Mouse (Mus musculus) midbrain, postnatal 0 days (tissue): ENCODE measurements around the gene Shox2. TPM values are rescaled to one million over a fixed set of nuclear protein-coding genes. Genes with fewer than 3 reads are reported as not detected.

Experiments
- ATAC-seq: fragments of 200-750 bp; cut with Nextera tagmentation; 2 replicates; pipeline ENCODE4 v1.8.0; 2017; ENCODE audit warnings: moderate number of reproducible peaks, mild to moderate bottlenecking, moderate TSS enrichment, moderate library complexity; ENCODE audit not compliant: low FRiP score
- DNase-seq: peaks from one replicate; pipeline ENCODE4 v3.0.0-alpha.2; 2015; ENCODE audit warnings: low spot score
- H3K27ac ChIP-seq: fragments of 300-500 bp; sonication (generic); 2 replicates; pipeline ENCODE4 v1.5.1; 2014; ENCODE audit warnings: low read depth, mild to moderate bottlenecking, low read length, mixed read lengths
- H3K27me3 ChIP-seq: fragments of 300-500 bp; sonication (generic); 2 replicates; pipeline ENCODE4 v1.6.1; 2014; ENCODE audit warnings: low read length, control low read depth, mixed read lengths; ENCODE audit not compliant: insufficient read depth
- H3K36me3 ChIP-seq: fragments of 300-500 bp; sonication (generic); 2 replicates; pipeline ENCODE4 v1.6.1; 2014; ENCODE audit warnings: low read length, control low read depth, mixed read lengths; ENCODE audit not compliant: insufficient read depth
- H3K4me1 ChIP-seq: fragments of 300-500 bp; sonication (generic); 2 replicates; pipeline ENCODE4 v1.6.1; 2014; ENCODE audit warnings: mild to moderate bottlenecking, control low read depth, antibody characterized with exemption, low read length, mixed read lengths; ENCODE audit not compliant: insufficient read depth
- H3K4me2 ChIP-seq: fragments of 300-500 bp; sonication (generic); 2 replicates; pipeline ENCODE4 v1.6.1; 2014; ENCODE audit warnings: low read depth, mild to moderate bottlenecking, low read length, mixed read lengths; ENCODE audit not compliant: poor library complexity, severe bottlenecking
- H3K4me3 ChIP-seq: fragments of 300-500 bp; sonication (generic); 2 replicates; pipeline ENCODE4 v1.5.1; 2014; ENCODE audit warnings: low read depth, mild to moderate bottlenecking, low read length, moderate library complexity
- H3K9ac ChIP-seq: fragments of 300-500 bp; sonication (generic); replicated peaks from 2 replicates; pipeline ENCODE4 v1.6.1; 2014; ENCODE audit warnings: mild to moderate bottlenecking, low read length, moderate library complexity, mixed read lengths; ENCODE audit not compliant: poor library complexity, severe bottlenecking
- H3K9me3 ChIP-seq: fragments of 300-500 bp; sonication (generic); 2 replicates; pipeline ENCODE4 v1.6.1; 2016; ENCODE audit warnings: low read length, control low read depth
- CTCF ChIP-seq: IDR thresholded peaks from 2 replicates; pipeline ENCODE4 v1.5.1; 2016; ENCODE audit warnings: antibody characterized with exemption, mild to moderate bottlenecking
- WGBS: fragments of 180-500 bp; shearing (Covaris S2); extraction: QIAGEN DNeasy Blood & Tissue Kit; methylation state at CpG from one replicate; pipeline ENCODE4 v1.1.7; 2014; 5-methylcytosine and 5-hydroxymethylcytosine counted together
- polyA plus RNA-seq: library from polyadenylated mRNA; unstranded; fragments of >200 nt; fragmentation: Nextera tagmentation; extraction: Ambion mirVana; gene quantifications from 2 replicates; pipeline ENCODE4 v1.2.1, GENCODE M21; 2015
- total RNA-seq: library from RNA; depleted of rRNA; stranded (reverse); fragments of >200 nt; gene quantifications from 2 replicates; pipeline ENCODE4 v1.2.3, GENCODE M21; 2014; rRNA removed

The Shox2 gene
- total RNA-seq (82.2 and 96.6 TPM in 2 replicates), polyA plus RNA-seq (55.0 and 61.1 TPM in 2 replicates)

- Histone ChIP-seq H3K9me3 (no peaks in the 10 kb centered on the region), H3K27ac (peak within 1 kb of the TSS; percentile 48), H3K4me3 (peak within 1 kb of the TSS; percentile 54), H3K9ac (peak within 1 kb of the TSS; percentile 60), H3K27me3 (peaks cover 14% of the 10 kb centered on the region; the same call in 1 of the 2 replicates), H3K36me3 (no peaks in the 10 kb centered on the region), H3K4me1 (no peaks in the 10 kb centered on the region), H3K4me2 (peak within 1 kb of the TSS; percentile 54)
- 0 out of 2 replicates have a peak, but pooled peaks have one; percentile 4 for ATAC-seq
- under 1% methylated on average over 14 of the region's 15 CpGs for WGBS
- TF ChIP-seq CTCF: no peak
- DNase-seq: no peak
These were observed at the start of gene Shox2 for GRCm38 (mm10) chr3:66981706-66982105. TSS of gene Shox2 (minus strand) at chr3:66981771.

DNA sequence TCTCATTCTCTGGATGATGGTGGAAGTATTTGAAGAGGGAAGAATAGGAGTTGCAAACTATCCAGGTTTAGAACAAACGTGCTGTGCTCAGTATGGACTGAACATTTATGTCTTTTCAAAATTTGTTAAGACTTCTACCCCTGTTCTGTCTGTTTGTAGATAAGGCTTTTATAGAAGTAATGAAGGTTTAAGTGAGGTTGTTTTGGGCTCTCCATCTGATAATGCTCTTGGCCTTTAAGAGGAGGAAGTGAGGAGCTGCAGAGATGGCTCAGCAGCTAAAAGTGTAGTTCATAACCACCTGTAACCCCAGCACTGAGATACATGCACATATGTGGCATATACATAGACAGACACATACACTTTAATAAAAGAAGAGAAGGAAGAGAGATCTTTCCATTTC, 15.2 kb upstream of the Shox2 start:
- 93% methylated on average over 1 of the region's 1 CpGs for whole genome bisulfite sequencing
- ATAC-seq: no peak
- no peak for TF ChIP-seq CTCF

DNA sequence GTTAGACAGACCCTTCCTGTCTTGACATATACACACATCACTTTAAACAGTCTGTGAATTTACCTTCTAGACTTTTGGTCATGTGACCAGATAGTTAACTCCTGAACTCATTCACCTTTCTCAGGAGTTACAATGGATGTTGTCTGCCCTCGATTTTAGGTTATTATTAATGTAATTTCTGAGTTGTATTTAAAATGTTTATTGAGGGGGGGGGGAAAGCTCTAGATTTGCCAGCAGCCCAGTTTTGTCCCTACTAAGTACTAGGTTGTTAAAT, 4.7 kb upstream of the Shox2 start:
- Histone ChIP-seq H3K27me3 (peaks cover 11% of the 10 kb centered on the region; the same call in 1 of the 2 replicates), H3K36me3 (no peaks in the 10 kb centered on the region), H3K27ac (no peak overlapping the region), H3K9me3 (no peaks in the 10 kb centered on the region), H3K4me3 (peak overlapping the region; percentile 93), H3K4me2 (peak overlapping the region; percentile 89), H3K4me1 (no peaks in the 10 kb centered on the region), H3K9ac (peak overlapping the region; percentile 77)
- 6% methylated on average over 1 of the region's 1 CpGs for WGBS
- DNase-seq (no peak), ATAC-seq (no peak)
- no peak for TF ChIP-seq CTCF

More for the DNA sequence above, 15.2 kb upstream of the Shox2 start:
- Histone ChIP-seq H3K27me3 (no peaks in the 10 kb centered on the region), H3K4me2 (no peak overlapping the region), H3K4me1 (no peaks in the 10 kb centered on the region), H3K4me3 (no peak overlapping the region), H3K9ac (no peak overlapping the region), H3K27ac (no peak overlapping the region), H3K9me3 (no peaks in the 10 kb centered on the region), H3K36me3 (0 out of 2 replicates have a peak, but pooled peaks cover 5% of the 10 kb centered on the region)
- no peak for DNase-seq

DNA sequence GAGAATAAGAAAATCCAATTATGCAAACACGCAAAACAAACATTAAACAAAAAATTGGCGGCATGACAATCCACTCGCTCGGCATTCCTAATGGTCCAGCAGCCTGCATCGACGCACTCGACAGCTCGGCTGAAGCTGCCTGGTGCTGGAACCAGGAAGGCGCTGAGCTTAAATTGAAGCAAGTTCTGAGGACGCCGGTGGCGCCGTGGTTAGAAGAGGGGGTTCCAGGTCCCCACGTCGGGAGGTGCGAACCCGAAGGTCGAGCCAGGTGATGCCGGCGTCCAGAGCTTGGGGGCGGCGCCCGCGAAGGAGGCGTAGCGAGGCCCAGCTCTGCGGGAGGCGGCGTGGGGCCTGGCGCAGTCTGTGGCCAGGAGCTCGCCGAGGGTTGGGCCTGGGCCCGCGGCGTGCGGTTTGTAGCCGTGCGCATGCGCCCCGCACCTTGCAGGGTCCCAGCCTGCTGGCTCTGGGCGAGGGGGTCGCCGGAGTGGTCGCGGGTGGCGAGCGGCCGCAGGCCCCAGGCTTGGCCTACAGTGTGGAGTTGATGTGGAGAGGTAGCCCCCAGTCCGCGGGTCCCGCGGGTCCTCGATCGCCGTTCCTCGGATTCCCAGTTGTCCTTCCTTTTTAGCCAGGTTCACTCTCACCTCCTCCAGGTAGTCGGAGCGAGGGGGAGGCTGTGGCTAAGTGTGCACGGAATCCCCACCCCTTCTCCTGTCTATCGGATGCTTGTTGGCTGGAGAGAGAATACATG, 4.1 kb upstream of the Shox2 start:
- Histone ChIP-seq H3K4me1 (no peaks in the 10 kb centered on the region), H3K4me3 (peak overlapping the region; percentile 93), H3K9ac (peak overlapping the region; percentile 77), H3K36me3 (no peaks in the 10 kb centered on the region), H3K27me3 (peaks cover 11% of the 10 kb centered on the region; the same call in 1 of the 2 replicates), H3K27ac (peak overlapping the region; percentile 63), H3K4me2 (peak overlapping the region; percentile 89), H3K9me3 (no peaks in the 10 kb centered on the region)
- DNase-seq (peak; percentile 90), ATAC-seq (peak; percentile 88)
- TF ChIP-seq CTCF: no peak
- under 1% methylated on average over 53 of the region's 60 CpGs for WGBS

DNA sequence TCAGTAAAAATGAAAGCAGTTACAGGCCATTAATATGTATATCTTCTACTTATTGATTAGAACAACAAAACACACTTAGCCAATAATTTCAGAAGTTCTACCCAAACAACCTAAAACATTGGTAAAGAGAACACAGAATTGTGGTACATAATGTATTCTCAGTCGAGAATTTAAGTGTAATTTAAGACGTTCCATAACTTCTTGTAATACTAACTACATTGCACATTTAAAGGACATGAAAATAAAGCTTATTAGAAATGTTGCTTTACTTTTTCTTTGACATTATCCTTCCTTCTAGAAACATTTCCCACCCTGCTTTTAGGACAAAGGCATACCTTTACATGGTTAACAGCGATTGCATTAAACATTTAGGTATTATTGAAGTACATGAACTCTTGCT, 1.9 kb upstream of the Shox2 start:
- no peak for DNase-seq
- no peak overlapping the region for H3K9ac ChIP-seq

GRCm38 (mm10) chr3:66982181-66982911, 775 bp upstream of the Shox2 start:
- Histone ChIP-seq H3K36me3 (no peaks in the 10 kb centered on the region), H3K4me1 (no peaks in the 10 kb centered on the region), H3K9ac (peak overlapping the region; percentile 60), H3K27ac (peak overlapping the region; percentile 48), H3K4me2 (peak overlapping the region; percentile 54), H3K9me3 (no peaks in the 10 kb centered on the region), H3K27me3 (peaks cover 14% of the 10 kb centered on the region; the same call in 1 of the 2 replicates), H3K4me3 (peak overlapping the region; percentile 54)
- under 1% methylated on average over 29 of the region's 29 CpGs for WGBS
- DNase-seq (no peak), ATAC-seq (0 out of 2 replicates have a peak, but pooled peaks have one; percentile 18)
- no peak for TF ChIP-seq CTCF

More for the DNA sequence above, 1.9 kb upstream of the Shox2 start:
- Histone ChIP-seq H3K4me2 (no peak overlapping the region), H3K4me1 (no peaks in the 10 kb centered on the region), H3K27me3 (peaks cover 14% of the 10 kb centered on the region; the same call in 1 of the 2 replicates), H3K27ac (no peak overlapping the region), H3K36me3 (no peaks in the 10 kb centered on the region), H3K4me3 (no peak overlapping the region), H3K9me3 (no peaks in the 10 kb centered on the region)
- TF ChIP-seq CTCF: no peak
- no peak for ATAC-seq
- 25% methylated on average over 3 of the region's 3 CpGs for WGBS
